Mouse (Mus musculus): ENCODE data around the gene Vmn1r60. TPM values are rescaled to one million over a fixed set of nuclear protein-coding genes. Genes with fewer than 3 reads are reported as not detected.

Vmn1r60 gene
- total RNA-seq (2023): not detected in 4 replicates

DNA sequence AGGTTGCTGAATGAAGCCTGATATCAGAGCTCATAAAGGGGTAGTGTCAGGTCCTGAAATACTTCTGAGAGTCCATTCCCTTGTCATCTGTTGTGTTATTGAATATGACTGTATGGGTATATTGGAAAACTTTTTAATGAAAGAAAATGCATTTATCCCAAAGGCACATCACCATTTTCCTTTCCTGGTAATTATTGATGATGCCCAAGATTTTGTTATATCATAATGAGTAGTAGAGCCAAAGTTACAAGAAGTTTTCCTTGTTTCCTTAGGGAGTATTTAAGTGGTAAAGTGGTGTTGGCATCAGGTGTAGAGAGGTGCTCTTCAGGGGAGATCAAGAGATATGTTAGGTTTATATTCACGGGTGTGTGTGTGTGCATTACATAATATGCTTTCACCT, at the start of gene Vmn1r60:
Gene Vmn1r60 (minus strand): TSS at position 101 of the 400 bp plus-strand sequence.

DNA sequence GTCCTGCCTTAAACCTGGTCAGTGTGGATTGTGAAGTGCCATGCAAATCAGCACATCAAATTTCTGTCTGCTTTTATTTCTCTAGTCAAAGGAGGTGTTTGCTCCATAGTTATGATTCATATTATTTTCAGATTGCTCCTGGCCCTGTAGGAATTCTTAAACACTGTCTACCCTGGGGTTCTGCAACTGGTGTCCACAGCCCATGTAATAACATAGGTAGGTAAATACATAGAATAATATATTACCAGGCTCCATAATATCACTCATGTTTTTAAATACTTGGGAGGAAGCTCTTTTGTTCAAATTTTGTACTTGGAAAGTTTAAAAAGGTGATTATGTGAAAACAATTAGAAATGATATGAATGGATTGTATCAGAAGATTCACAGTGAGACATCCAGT, 53.3 kb downstream of the Vmn1r60 start, which contains the start of gene Vmn2r28:
Gene Vmn2r28 (minus strand): TSS at position 101 of the 400 bp plus-strand sequence.

Other genes with a start within 250 kb of the Vmn1r60 start
- not detected in 4 replicates for gene Gm5065, start 196.8 kb downstream of the Vmn1r60 start, total RNA-seq (2023)
- gene Nlrp2, start 196.3 kb downstream of the Vmn1r60 start, total RNA-seq (2023): not detected in 4 replicates
- gene Vmn1r58, start 133.9 kb downstream of the Vmn1r60 start, total RNA-seq (2023): not detected in 4 replicates
- not detected in 4 replicates for gene Vmn1r59, start 90.5 kb downstream of the Vmn1r60 start, total RNA-seq (2023)
- gene Vmn2r28, start 53.4 kb downstream of the Vmn1r60 start, total RNA-seq (2023): not detected in 4 replicates
- not detected in 4 replicates for gene Vmn1r61, start 66.0 kb upstream of the Vmn1r60 start, total RNA-seq (2023)
- not detected in 4 replicates for gene Vmn1r62, start 126.3 kb upstream of the Vmn1r60 start, total RNA-seq (2023)